Mouse (Mus musculus) stomach, postnatal 0 days (tissue): ENCODE measurements around the gene Colgalt2. TPM values are rescaled to one million over a fixed set of nuclear protein-coding genes. Genes with fewer than 3 reads are reported as not detected.

ENCODE experiments used
- ATAC-seq: fragments of 200-750 bp; cut with Nextera tagmentation; 2 replicates; pipeline ENCODE4 v1.8.0; 2017; ENCODE audit not compliant: low FRiP score, low TSS enrichment
- DNase-seq: peaks from one replicate; pipeline ENCODE4 v3.0.0-alpha.2; 2016; ENCODE audit warnings: low spot score
- H3K27ac ChIP-seq: fragments of 300-500 bp; sonication (generic); replicated peaks from 2 replicates; pipeline ENCODE4 v1.5.1; 2014; ENCODE audit warnings: mild to moderate bottlenecking, control low read depth
- H3K27me3 ChIP-seq: fragments of 300-500 bp; sonication (generic); 2 replicates; pipeline ENCODE4 v1.6.1; 2014; ENCODE audit warnings: low read length; ENCODE audit not compliant: control insufficient read depth, insufficient read depth
- H3K36me3 ChIP-seq: fragments of 300-500 bp; sonication (generic); 2 replicates; pipeline ENCODE4 v1.6.1; 2014; ENCODE audit warnings: low read length, mixed read lengths; ENCODE audit not compliant: control insufficient read depth, insufficient read depth
- H3K4me1 ChIP-seq: fragments of 300-500 bp; sonication (generic); replicated peaks from 2 replicates; pipeline ENCODE4 v1.6.1; 2014; ENCODE audit warnings: antibody characterized with exemption; ENCODE audit not compliant: control insufficient read depth, insufficient read depth
- H3K4me2 ChIP-seq: fragments of 300-500 bp; sonication (generic); replicated peaks from 2 replicates; pipeline ENCODE4 v1.6.1; 2014; ENCODE audit warnings: low read depth, mild to moderate bottlenecking, control low read depth, moderate library complexity
- H3K4me3 ChIP-seq: fragments of 300-500 bp; sonication (generic); 2 replicates; pipeline ENCODE4 v1.5.1; 2014; ENCODE audit warnings: low read depth, low read length, control low read depth
- H3K9ac ChIP-seq: fragments of 300-500 bp; sonication (generic); 2 replicates; pipeline ENCODE4 v1.6.1; 2014; ENCODE audit warnings: mild to moderate bottlenecking, low read length, control low read depth, mixed read lengths
- H3K9me3 ChIP-seq: fragments of 300-500 bp; sonication (generic); 2 replicates; pipeline ENCODE4 v1.6.1; 2016; ENCODE audit warnings: low read length; ENCODE audit not compliant: control insufficient read depth
- CTCF ChIP-seq: IDR thresholded peaks from 2 replicates; pipeline ENCODE4 v1.5.1; 2016; ENCODE audit warnings: antibody characterized with exemption, low read depth, mild to moderate bottlenecking, moderate library complexity
- EP300 ChIP-seq: optimal IDR thresholded peaks from 2 replicates; pipeline ENCODE3; 2016; ENCODE audit warnings: antibody characterized with exemption
- WGBS: fragments of 180-500 bp; shearing (Covaris S2); extraction: QIAGEN DNeasy Blood & Tissue Kit; methylation state at CpG from one replicate; pipeline ENCODE4 v1.1.7; 2014; 5-methylcytosine and 5-hydroxymethylcytosine counted together
- polyA plus RNA-seq: library from polyadenylated mRNA; unstranded; fragments of >200 nt; fragmentation: Nextera tagmentation; extraction: Ambion mirVana; gene quantifications from 2 replicates; pipeline ENCODE4 v1.2.1, GENCODE M21; 2015

Colgalt2 gene
- 0.47 and 0.50 TPM in 2 replicates for polyA plus RNA-seq

GRCm38 (mm10) chr1:152399790-152400555 lies at the start of gene Colgalt2:
Colgalt2 (plus strand) TSS chr1:152399830.
- Histone ChIP-seq H3K4me1 (0 out of 2 replicates have a peak, but pooled peaks cover 2% of the 10 kb centered on the region), H3K4me2 (peak within 1 kb of the TSS; percentile 95), H3K9me3 (no peaks in the 10 kb centered on the region), H3K36me3 (no peaks in the 10 kb centered on the region), H3K27me3 (no peaks in the 10 kb centered on the region), H3K9ac (peak within 1 kb of the TSS; percentile 53), H3K27ac (no peak within 1 kb of the TSS), H3K4me3 (peak within 1 kb of the TSS; percentile 57)
- DNase-seq (peak; percentile 49), ATAC-seq (peak; percentile 71)
- under 1% methylated on average over 65 of the region's 70 CpGs for WGBS
- TF ChIP-seq EP300 (no peak), CTCF (no peak)

- Histone ChIP-seq H3K4me3 (no peak overlapping the region), H3K9me3 (no peaks in the 10 kb centered on the region), H3K27me3 (no peaks in the 10 kb centered on the region), H3K4me1 (no peaks in the 10 kb centered on the region), H3K9ac (no peak overlapping the region), H3K36me3 (no peaks in the 10 kb centered on the region), H3K27ac (no peak overlapping the region), H3K4me2 (no peak overlapping the region)
- WGBS, result 58% methylated on average over 4 of the region's 4 CpGs
- TF ChIP-seq CTCF (0 out of 2 replicates have a peak, but pooled peaks have one; percentile 7), EP300 (no peak)
- ATAC-seq (no peak), DNase-seq (no peak)
These were observed 42.9 kb upstream of the Colgalt2 start for GRCm38 (mm10) chr1:152356721-152357120.

- no peaks in the 10 kb centered on the region; the same call in 1 of the 2 replicates for H3K36me3 ChIP-seq
- DNase-seq (no peak), ATAC-seq (no peak)
- H3K4me1 ChIP-seq, result 0 out of 2 replicates have a peak, but pooled peaks cover 3% of the 10 kb centered on the region
- H3K27ac ChIP-seq, result peak overlapping the region; percentile 35; the same call in 1 of the 2 replicates
- no peaks in the 10 kb centered on the region for H3K9me3 ChIP-seq
- TF ChIP-seq EP300 (no peak), CTCF (peak; percentile 45)
- no peak overlapping the region for H3K4me2 ChIP-seq
- H3K4me3 ChIP-seq, result no peak overlapping the region
- H3K9ac ChIP-seq, result no peak overlapping the region
- WGBS, result 43% methylated on average over 13 of the region's 13 CpGs
- H3K27me3 ChIP-seq, result no peaks in the 10 kb centered on the region
These were observed 31.1 kb upstream of the Colgalt2 start for GRCm38 (mm10) chr1:152368311-152369088.

- peak; percentile 64 for DNase-seq
- Histone ChIP-seq H3K4me3 (no peak overlapping the region), H3K27ac (no peak overlapping the region), H3K36me3 (no peaks in the 10 kb centered on the region; the same call in 1 of the 2 replicates), H3K4me1 (0 out of 2 replicates have a peak, but pooled peaks cover 3% of the 10 kb centered on the region), H3K9ac (no peak overlapping the region), H3K9me3 (no peaks in the 10 kb centered on the region), H3K4me2 (no peak overlapping the region), H3K27me3 (no peaks in the 10 kb centered on the region)
- peak; percentile 67; the same call in 1 of the 2 replicates for ATAC-seq
- TF ChIP-seq CTCF (peak; percentile 95), EP300 (no peak)
- WGBS, result 17% methylated on average over 4 of the region's 4 CpGs
These were observed 30.5 kb upstream of the Colgalt2 start for GRCm38 (mm10) chr1:152369139-152369538.

GRCm38 (mm10) chr1:152378311-152378710 lies 21.3 kb upstream of the Colgalt2 start:
- Histone ChIP-seq H3K9me3 (no peaks in the 10 kb centered on the region), H3K27ac (no peak overlapping the region), H3K4me3 (no peak overlapping the region), H3K4me1 (no peaks in the 10 kb centered on the region), H3K9ac (no peak overlapping the region), H3K4me2 (no peak overlapping the region), H3K36me3 (peaks cover 2% of the 10 kb centered on the region; the same call in 1 of the 2 replicates), H3K27me3 (no peaks in the 10 kb centered on the region)
- 93% methylated on average over 5 of the region's 5 CpGs for WGBS
- no peak for TF ChIP-seq CTCF
- no peak for TF ChIP-seq EP300
- no peak for DNase-seq
- no peak for ATAC-seq
